Mouse (Mus musculus): ENCODE data around the gene 1700022I11Rik. TPM values are rescaled to one million over a fixed set of nuclear protein-coding genes. Genes with fewer than 3 reads are reported as not detected.

1700022I11Rik gene
- polyA plus RNA-seq, 1 experiment, result not detected

- Histone ChIP-seq H3K27ac (ENCODE audit: insufficient read depth, low read depth, low read length) (no peak overlapping the region), H3K4me3 (ENCODE audit: low read depth, low read length) (no peak overlapping the region), H3K4me1 (ENCODE audit: control insufficient read depth, insufficient read depth, insufficient read length, low read length) (no peaks in the 10 kb centered on the region; the same call in 1 of the 2 replicates), H3K27me3 (ENCODE audit: control insufficient read depth, insufficient read depth, low read length) (no peaks in the 10 kb centered on the region), H3K36me3 (ENCODE audit: control insufficient read depth, insufficient read depth, low read length) (no peaks in the 10 kb centered on the region)
- no peak for TF ChIP-seq CTCF (IDR thresholded peaks at IDR 0.05; ENCODE audit: extremely low read depth, insufficient read length, insufficient replicate concordance, low read depth, low read length)
- no peak for TF ChIP-seq POLR2A (IDR thresholded peaks at IDR 0.05; ENCODE audit: low read depth, low read length)
- WGBS, result 87% methylated on average over 9 of the region's 9 CpGs
Observed at GRCm38 (mm10) chr4:42928952-42929351, 40.5 kb upstream of the 1700022I11Rik start.

- no peaks in the 10 kb centered on the region; the same call in 1 of the 2 replicates for H3K4me1 ChIP-seq (ENCODE audit: control insufficient read depth, insufficient read depth, insufficient read length, low read length)
- H3K27ac ChIP-seq (ENCODE audit: insufficient read depth, low read depth, low read length), result no peak overlapping the region
- no peak overlapping the region for H3K4me3 ChIP-seq (ENCODE audit: low read depth, low read length)
- H3K27me3 ChIP-seq (ENCODE audit: control insufficient read depth, insufficient read depth, low read length), result no peaks in the 10 kb centered on the region
- no peaks in the 10 kb centered on the region for H3K36me3 ChIP-seq (ENCODE audit: control insufficient read depth, insufficient read depth, low read length)
- 65% methylated on average over 8 of the region's 8 CpGs for WGBS
- TF ChIP-seq CTCF (IDR thresholded peaks at IDR 0.05; ENCODE audit: extremely low read depth, insufficient read length, insufficient replicate concordance, low read depth, low read length), result no peak
- TF ChIP-seq POLR2A (IDR thresholded peaks at IDR 0.05; ENCODE audit: low read depth, low read length), result no peak
Observed at GRCm38 (mm10) chr4:42932229-42932969, 37.0 kb upstream of the 1700022I11Rik start.

GRCm38 (mm10) chr4:42933630-42934029, 35.8 kb upstream of the 1700022I11Rik start:
- H3K27me3 ChIP-seq (ENCODE audit: control insufficient read depth, insufficient read depth, low read length), result no peaks in the 10 kb centered on the region
- H3K36me3 ChIP-seq (ENCODE audit: control insufficient read depth, insufficient read depth, low read length), result no peaks in the 10 kb centered on the region
- no peaks in the 10 kb centered on the region; the same call in 1 of the 2 replicates for H3K4me1 ChIP-seq (ENCODE audit: control insufficient read depth, insufficient read depth, insufficient read length, low read length)
- 4% methylated on average over 22 of the region's 22 CpGs for WGBS
- H3K27ac ChIP-seq (ENCODE audit: insufficient read depth, low read depth, low read length), result no peak overlapping the region
- TF ChIP-seq POLR2A (IDR thresholded peaks at IDR 0.05; ENCODE audit: low read depth, low read length), result no peak
- no peak for TF ChIP-seq CTCF (IDR thresholded peaks at IDR 0.05; ENCODE audit: extremely low read depth, insufficient read length, insufficient replicate concordance, low read depth, low read length)
- H3K4me3 ChIP-seq (ENCODE audit: low read depth, low read length), result peak overlapping the region; percentile 40

GRCm38 (mm10) chr4:42941396-42941795, 28.0 kb upstream of the 1700022I11Rik start:
- WGBS, result 79% methylated on average over 7 of the region's 7 CpGs
- TF ChIP-seq CTCF (IDR thresholded peaks at IDR 0.05; ENCODE audit: extremely low read depth, insufficient read length, insufficient replicate concordance, low read depth, low read length) (no peak), POLR2A (IDR thresholded peaks at IDR 0.05; ENCODE audit: low read depth, low read length) (no peak)

GRCm38 (mm10) chr4:42943341-42943740, 26.1 kb upstream of the 1700022I11Rik start:
- Histone ChIP-seq H3K27me3 (ENCODE audit: control insufficient read depth, insufficient read depth, low read length) (no peaks in the 10 kb centered on the region; the same call in 1 of the 2 replicates), H3K27ac (ENCODE audit: insufficient read depth, low read depth, low read length) (no peak overlapping the region), H3K4me1 (ENCODE audit: control insufficient read depth, insufficient read depth, insufficient read length, low read length) (no peaks in the 10 kb centered on the region), H3K36me3 (ENCODE audit: control insufficient read depth, insufficient read depth, low read length) (no peaks in the 10 kb centered on the region), H3K4me3 (ENCODE audit: low read depth, low read length) (no peak overlapping the region)
- TF ChIP-seq CTCF (IDR thresholded peaks at IDR 0.05; ENCODE audit: extremely low read depth, insufficient read length, insufficient replicate concordance, low read depth, low read length), result no peak
- no peak for TF ChIP-seq POLR2A (IDR thresholded peaks at IDR 0.05; ENCODE audit: low read depth, low read length)
- WGBS, result 76% methylated on average over 5 of the region's 5 CpGs

More at GRCm38 (mm10) chr4:42941396-42941795, 28.0 kb upstream of the 1700022I11Rik start:
- Histone ChIP-seq H3K4me1 (ENCODE audit: control insufficient read depth, insufficient read depth, insufficient read length, low read length) (no peaks in the 10 kb centered on the region), H3K36me3 (ENCODE audit: control insufficient read depth, insufficient read depth, low read length) (no peaks in the 10 kb centered on the region), H3K27me3 (ENCODE audit: control insufficient read depth, insufficient read depth, low read length) (no peaks in the 10 kb centered on the region; the same call in 1 of the 2 replicates), H3K27ac (ENCODE audit: insufficient read depth, low read depth, low read length) (no peak overlapping the region), H3K4me3 (ENCODE audit: low read depth, low read length) (no peak overlapping the region)

- H3K36me3 ChIP-seq (ENCODE audit: control insufficient read depth, insufficient read depth, low read length), result no peaks in the 10 kb centered on the region
- H3K4me3 ChIP-seq (ENCODE audit: low read depth, low read length), result no peak overlapping the region
- WGBS, result 85% methylated on average over 9 of the region's 9 CpGs
- TF ChIP-seq POLR2A (IDR thresholded peaks at IDR 0.05; ENCODE audit: low read depth, low read length) (no peak), CTCF (IDR thresholded peaks at IDR 0.05; ENCODE audit: extremely low read depth, insufficient read length, insufficient replicate concordance, low read depth, low read length) (no peak)
- no peak overlapping the region for H3K27ac ChIP-seq (ENCODE audit: insufficient read depth, low read depth, low read length)
- peaks cover 3% of the 10 kb centered on the region; the same call in 1 of the 2 replicates for H3K4me1 ChIP-seq (ENCODE audit: control insufficient read depth, insufficient read depth, insufficient read length, low read length)
- H3K27me3 ChIP-seq (ENCODE audit: control insufficient read depth, insufficient read depth, low read length), result no peaks in the 10 kb centered on the region; the same call in 1 of the 2 replicates
Observed at GRCm38 (mm10) chr4:42944185-42944584, 25.2 kb upstream of the 1700022I11Rik start.

GRCm38 (mm10) chr4:42945043-42945442, 24.4 kb upstream of the 1700022I11Rik start:
- Histone ChIP-seq H3K4me1 (ENCODE audit: control insufficient read depth, insufficient read depth, insufficient read length, low read length) (peaks cover 5% of the 10 kb centered on the region; the same call in 1 of the 2 replicates), H3K36me3 (ENCODE audit: control insufficient read depth, insufficient read depth, low read length) (no peaks in the 10 kb centered on the region), H3K4me3 (ENCODE audit: low read depth, low read length) (no peak overlapping the region), H3K27me3 (ENCODE audit: control insufficient read depth, insufficient read depth, low read length) (no peaks in the 10 kb centered on the region), H3K27ac (ENCODE audit: insufficient read depth, low read depth, low read length) (no peak overlapping the region)
- TF ChIP-seq CTCF (IDR thresholded peaks at IDR 0.05; ENCODE audit: extremely low read depth, insufficient read length, insufficient replicate concordance, low read depth, low read length), result no peak
- no peak for TF ChIP-seq POLR2A (IDR thresholded peaks at IDR 0.05; ENCODE audit: low read depth, low read length)
- WGBS, result 9% methylated on average over 6 of the region's 6 CpGs

All from small intestine, adult 2 months (tissue).